Mouse (Mus musculus) neural tube, embryonic 15.5 days (tissue): ENCODE measurements around the gene Fam24a. TPM values are rescaled to one million over a fixed set of nuclear protein-coding genes. Genes with fewer than 3 reads are reported as not detected.

ENCODE experiments used
- ATAC-seq: fragments of 200-750 bp; cut with Nextera tagmentation; 2 replicates; pipeline ENCODE4 v1.8.0; 2017; ENCODE audit warnings: mild to moderate bottlenecking, moderate TSS enrichment, moderate library complexity; ENCODE audit not compliant: low FRiP score
- H3K27ac ChIP-seq: fragments of 300-500 bp; sonication (generic); replicated peaks from 2 replicates; pipeline ENCODE4 v1.5.1; 2015; ENCODE audit warnings: mild to moderate bottlenecking, inconsistent platforms
- H3K27me3 ChIP-seq: fragments of 300-500 bp; sonication (generic); replicated peaks from 2 replicates; pipeline ENCODE4 v1.6.1; 2015; ENCODE audit warnings: inconsistent platforms
- H3K36me3 ChIP-seq: fragments of 300-500 bp; sonication (generic); 2 replicates; pipeline ENCODE4 v1.6.1; 2015; ENCODE audit warnings: inconsistent platforms
- H3K4me1 ChIP-seq: fragments of 300-500 bp; sonication (generic); 2 replicates; pipeline ENCODE4 v1.6.1; 2015; ENCODE audit warnings: inconsistent platforms
- H3K4me2 ChIP-seq: fragments of 300-500 bp; sonication (generic); 2 replicates; pipeline ENCODE4 v1.6.1; 2015; ENCODE audit warnings: inconsistent platforms, mild to moderate bottlenecking, moderate library complexity
- H3K4me3 ChIP-seq: fragments of 300-500 bp; sonication (generic); replicated peaks from 2 replicates; pipeline ENCODE4 v1.5.1; 2015; ENCODE audit warnings: mild to moderate bottlenecking, inconsistent platforms
- H3K9ac ChIP-seq: fragments of 300-500 bp; sonication (generic); replicated peaks from 2 replicates; pipeline ENCODE4 v1.6.1; 2015; ENCODE audit warnings: mild to moderate bottlenecking, inconsistent platforms
- H3K9me3 ChIP-seq: fragments of 300-500 bp; sonication (generic); replicated peaks from 2 replicates; pipeline ENCODE4 v1.6.1; 2016; ENCODE audit warnings: inconsistent platforms
- WGBS: fragments of 180-500 bp; shearing (Covaris S2); methylation state at CpG from one replicate; pipeline ENCODE4 v1.1.7; 2015; ENCODE audit warnings: mixed read lengths; 5-methylcytosine and 5-hydroxymethylcytosine counted together
- polyA plus RNA-seq: library from polyadenylated mRNA; unstranded; fragments of >200 nt; fragmentation: Nextera tagmentation; extraction: Ambion mirVana; gene quantifications from 2 replicates; pipeline ENCODE4 v1.2.1, GENCODE M21; 2015

Fam24a gene
- polyA plus RNA-seq: not detected in 2 replicates

DNA sequence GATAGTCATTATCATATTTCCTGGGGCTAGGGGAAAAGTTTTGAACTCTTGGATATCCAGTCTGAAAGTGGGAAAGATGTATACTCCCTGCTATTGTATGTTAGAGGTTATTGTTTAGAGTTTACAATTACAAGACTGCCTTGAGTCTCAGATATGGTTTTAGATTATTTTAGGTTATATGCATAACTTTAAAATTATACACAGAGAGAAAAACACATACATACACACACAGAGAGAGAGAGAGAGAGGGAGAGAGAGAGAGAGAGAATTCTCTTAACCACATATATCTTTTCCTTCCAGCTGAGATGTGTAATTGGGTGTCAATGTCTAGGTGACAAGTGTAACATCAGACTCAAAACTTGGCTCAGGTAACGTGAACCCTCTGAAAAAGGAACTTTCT lies at the start of gene Fam24a:
Fam24a (plus strand) TSS at position 301 of the 400 bp plus-strand sequence.
- Histone ChIP-seq H3K9ac (no peak within 1 kb of the TSS), H3K4me1 (no peaks in the 10 kb centered on the region), H3K36me3 (no peaks in the 10 kb centered on the region; the same call in 1 of the 2 replicates), H3K9me3 (no peaks in the 10 kb centered on the region), H3K4me3 (no peak within 1 kb of the TSS), H3K27me3 (no peaks in the 10 kb centered on the region), H3K4me2 (no peak within 1 kb of the TSS), H3K27ac (no peak within 1 kb of the TSS)
- 48% methylated on average over 1 of the region's 1 CpGs for WGBS
- no peak for ATAC-seq

- Histone ChIP-seq H3K27ac (no peak overlapping the region), H3K4me2 (no peak overlapping the region), H3K27me3 (no peaks in the 10 kb centered on the region), H3K4me3 (no peak overlapping the region), H3K4me1 (no peaks in the 10 kb centered on the region), H3K9ac (no peak overlapping the region), H3K9me3 (no peaks in the 10 kb centered on the region), H3K36me3 (no peaks in the 10 kb centered on the region)
- no peak for ATAC-seq
- WGBS: 82% methylated on average over 8 of the region's 8 CpGs
These were observed 36.5 kb upstream of the Fam24a start for GRCm38 (mm10) chr7:131297151-131297550.

- H3K27ac ChIP-seq: no peak overlapping the region
- no peak overlapping the region for H3K4me2 ChIP-seq
- no peaks in the 10 kb centered on the region for H3K4me1 ChIP-seq
- H3K27me3 ChIP-seq: no peaks in the 10 kb centered on the region
- no peaks in the 10 kb centered on the region for H3K36me3 ChIP-seq
- no peak overlapping the region for H3K9ac ChIP-seq
- no peaks in the 10 kb centered on the region for H3K9me3 ChIP-seq
- ATAC-seq: no peak
- WGBS: 76% methylated on average over 8 of the region's 8 CpGs
- H3K4me3 ChIP-seq: no peak overlapping the region
These were observed 30.3 kb upstream of the Fam24a start for GRCm38 (mm10) chr7:131303340-131303739.

GRCm38 (mm10) chr7:131306733-131307132 lies 26.9 kb upstream of the Fam24a start:
- 81% methylated on average over 5 of the region's 5 CpGs for WGBS
- Histone ChIP-seq H3K4me3 (no peak overlapping the region), H3K9ac (no peak overlapping the region), H3K27me3 (no peaks in the 10 kb centered on the region), H3K4me2 (no peak overlapping the region), H3K36me3 (no peaks in the 10 kb centered on the region), H3K9me3 (no peaks in the 10 kb centered on the region), H3K27ac (no peak overlapping the region), H3K4me1 (no peaks in the 10 kb centered on the region)
- ATAC-seq: no peak

GRCm38 (mm10) chr7:131314493-131314892 lies 19.2 kb upstream of the Fam24a start:
- no peaks in the 10 kb centered on the region for H3K27me3 ChIP-seq
- H3K4me2 ChIP-seq: no peak overlapping the region
- H3K4me3 ChIP-seq: no peak overlapping the region
- H3K9ac ChIP-seq: no peak overlapping the region
- no peaks in the 10 kb centered on the region for H3K9me3 ChIP-seq
- no peak overlapping the region for H3K27ac ChIP-seq
- no peaks in the 10 kb centered on the region for H3K36me3 ChIP-seq
- no peak for ATAC-seq
- 89% methylated on average over 7 of the region's 7 CpGs for WGBS
- no peaks in the 10 kb centered on the region for H3K4me1 ChIP-seq

- no peak overlapping the region for H3K9ac ChIP-seq
- no peak overlapping the region for H3K27ac ChIP-seq
- 81% methylated on average over 12 of the region's 12 CpGs for WGBS
- H3K4me2 ChIP-seq: no peak overlapping the region
- H3K4me1 ChIP-seq: no peaks in the 10 kb centered on the region
- no peaks in the 10 kb centered on the region for H3K27me3 ChIP-seq
- no peaks in the 10 kb centered on the region for H3K9me3 ChIP-seq
- no peak for ATAC-seq
- H3K4me3 ChIP-seq: no peak overlapping the region
- no peaks in the 10 kb centered on the region for H3K36me3 ChIP-seq
These were observed 16.1 kb upstream of the Fam24a start for GRCm38 (mm10) chr7:131317587-131317986.

- Histone ChIP-seq H3K9me3 (no peaks in the 10 kb centered on the region), H3K36me3 (no peaks in the 10 kb centered on the region), H3K4me3 (no peak overlapping the region), H3K4me2 (no peak overlapping the region), H3K9ac (no peak overlapping the region), H3K27me3 (no peaks in the 10 kb centered on the region), H3K27ac (no peak overlapping the region), H3K4me1 (no peaks in the 10 kb centered on the region)
- no peak for ATAC-seq
- WGBS: 93% methylated on average over 5 of the region's 7 CpGs
These were observed 15.3 kb upstream of the Fam24a start for GRCm38 (mm10) chr7:131318340-131318739.

DNA sequence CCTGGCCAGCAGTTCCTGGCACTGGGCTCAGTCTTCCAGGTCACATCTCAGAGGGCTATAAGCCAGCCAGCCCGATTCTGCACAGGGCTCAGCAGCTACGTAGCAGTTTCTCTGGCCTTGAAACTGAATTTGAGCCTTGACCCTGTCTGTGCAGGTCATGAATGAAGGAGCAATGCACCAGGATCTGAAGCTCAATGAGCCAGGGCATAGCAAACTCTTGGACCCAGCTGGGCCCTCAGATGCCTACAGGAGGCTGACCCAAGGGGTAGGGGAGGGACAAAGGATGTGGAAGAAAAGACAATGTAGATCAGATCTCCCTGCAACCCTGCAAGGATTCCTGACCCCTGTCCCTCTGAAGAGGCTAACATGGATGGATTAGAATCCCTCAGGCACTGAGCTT lies 11.5 kb upstream of the Fam24a start, which contains the start of gene Cuzd1:
Cuzd1 (minus strand) TSS at position 101 of the 400 bp plus-strand sequence.
- 85% methylated on average over 2 of the region's 2 CpGs for WGBS
- H3K4me1 ChIP-seq: no peaks in the 10 kb centered on the region
- H3K36me3 ChIP-seq: no peaks in the 10 kb centered on the region
- no peak within 1 kb of the TSS for H3K27ac ChIP-seq
- no peak within 1 kb of the TSS for H3K4me2 ChIP-seq
- H3K27me3 ChIP-seq: no peaks in the 10 kb centered on the region
- ATAC-seq: no peak
- no peaks in the 10 kb centered on the region for H3K9me3 ChIP-seq
- no peak within 1 kb of the TSS for H3K9ac ChIP-seq
- H3K4me3 ChIP-seq: no peak within 1 kb of the TSS

- H3K4me2 ChIP-seq: no peak overlapping the region
- H3K9me3 ChIP-seq: no peaks in the 10 kb centered on the region
- ATAC-seq: no peak
- no peaks in the 10 kb centered on the region for H3K27me3 ChIP-seq
- no peaks in the 10 kb centered on the region for H3K4me1 ChIP-seq
- no peak overlapping the region for H3K4me3 ChIP-seq
- no peak overlapping the region for H3K27ac ChIP-seq
- H3K9ac ChIP-seq: no peak overlapping the region
- H3K36me3 ChIP-seq: no peaks in the 10 kb centered on the region
- WGBS: 96% methylated on average over 5 of the region's 5 CpGs
These were observed 6.6 kb upstream of the Fam24a start for GRCm38 (mm10) chr7:131327054-131327453.

DNA sequence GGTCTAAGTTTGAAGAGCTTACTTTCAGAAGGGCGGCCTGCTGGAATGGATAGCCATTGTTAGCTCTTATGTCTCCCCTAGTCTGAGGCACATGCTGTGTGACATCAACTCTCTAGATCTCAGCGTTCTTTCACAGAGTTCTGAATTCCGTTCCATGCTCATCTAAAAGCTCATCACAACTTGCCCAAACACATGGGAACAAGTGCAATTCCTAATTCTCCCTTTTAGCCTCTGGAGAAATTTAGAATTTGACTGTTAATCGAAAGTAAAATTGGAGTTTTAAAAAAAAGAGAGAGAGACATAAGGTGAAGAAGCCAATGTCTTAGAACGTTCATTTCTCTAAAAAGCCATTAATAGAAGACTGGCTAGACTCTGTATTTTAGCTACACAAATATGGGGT lies 4.2 kb upstream of the Fam24a start, which contains the start of gene Fam24b:
Fam24b (minus strand) TSS at position 101 of the 400 bp plus-strand sequence.
- no peak within 1 kb of the TSS for H3K4me2 ChIP-seq
- H3K4me1 ChIP-seq: no peaks in the 10 kb centered on the region
- no peaks in the 10 kb centered on the region for H3K27me3 ChIP-seq
- no peaks in the 10 kb centered on the region for H3K36me3 ChIP-seq
- no peak for ATAC-seq
- no peaks in the 10 kb centered on the region for H3K9me3 ChIP-seq
- no peak within 1 kb of the TSS for H3K4me3 ChIP-seq
- 96% methylated on average over 5 of the region's 5 CpGs for WGBS
- no peak within 1 kb of the TSS for H3K9ac ChIP-seq
- H3K27ac ChIP-seq: no peak within 1 kb of the TSS

GRCm38 (mm10) chr7:131331688-131332087 lies 2.0 kb upstream of the Fam24a start:
- no peaks in the 10 kb centered on the region for H3K4me1 ChIP-seq
- no peak overlapping the region for H3K4me2 ChIP-seq
- H3K27ac ChIP-seq: no peak overlapping the region
- 88% methylated on average over 2 of the region's 2 CpGs for WGBS
- H3K36me3 ChIP-seq: no peaks in the 10 kb centered on the region
- no peak overlapping the region for H3K4me3 ChIP-seq
- H3K27me3 ChIP-seq: no peaks in the 10 kb centered on the region
- ATAC-seq: no peak
- H3K9ac ChIP-seq: no peak overlapping the region
- no peaks in the 10 kb centered on the region for H3K9me3 ChIP-seq

DNA sequence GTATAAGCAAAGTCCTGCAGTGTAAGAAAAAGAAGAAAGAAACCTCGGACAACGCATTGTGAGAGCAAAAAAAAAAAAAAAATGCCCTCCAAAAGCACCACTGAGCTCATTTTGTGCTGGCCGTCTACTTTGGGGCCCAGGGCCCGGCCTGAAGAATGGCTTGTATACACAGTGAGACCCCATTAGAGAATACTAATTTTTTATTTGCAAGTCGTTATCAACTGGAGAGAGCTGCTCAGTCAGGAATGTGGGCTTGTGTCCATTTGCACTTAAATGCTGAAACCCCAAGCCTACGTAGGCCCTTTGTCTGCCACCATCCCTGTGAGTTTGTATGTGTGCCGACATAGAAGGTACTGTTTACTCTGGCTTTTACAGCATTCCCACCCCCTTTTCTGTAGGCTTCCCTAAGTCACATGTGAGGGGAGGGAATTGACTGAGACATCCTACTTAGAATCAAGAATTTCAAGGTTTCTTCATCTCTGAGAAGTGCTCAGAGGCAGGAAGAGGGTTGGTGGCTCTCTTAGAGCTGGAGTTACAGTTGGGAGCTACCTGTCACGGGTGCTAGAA lies 3.9 kb downstream of the Fam24a start:
- H3K27me3 ChIP-seq: no peaks in the 10 kb centered on the region
- 34% methylated on average over 8 of the region's 8 CpGs for WGBS
- no peak overlapping the region for H3K4me2 ChIP-seq
- H3K27ac ChIP-seq: no peak overlapping the region
- H3K9me3 ChIP-seq: no peaks in the 10 kb centered on the region
- no peaks in the 10 kb centered on the region for H3K4me1 ChIP-seq
- H3K4me3 ChIP-seq: no peak overlapping the region
- ATAC-seq: no peak
- H3K36me3 ChIP-seq: peaks cover 18% of the 10 kb centered on the region
- H3K9ac ChIP-seq: no peak overlapping the region
